Mouse (Mus musculus) liver, adult 2 months (tissue): ENCODE data around the gene Map2k2.

Source experiments
- CTCF ChIP-seq: fragments of 200-500 bp; IDR thresholded peaks from 2 replicates; pipeline ENCODE4 v1.5.1; 2011; ENCODE audit warnings: low read depth, low read length, control low read depth
- POLR2A ChIP-seq: fragments of 200-500 bp; IDR thresholded peaks from 2 replicates; pipeline ENCODE4 v1.6.1; 2011; ENCODE audit warnings: low read length, control low read depth; ENCODE audit not compliant: insufficient read depth; ENCODE audit errors: extremely low read depth

- no peak for TF ChIP-seq POLR2A
- no peak for TF ChIP-seq CTCF
Measured at GRCm38 (mm10) chr10:81094931-81095678, 10.6 kb upstream of the Map2k2 start.
